Mouse (Mus musculus) T-helper 1 cell (primary cell): ENCODE results near the gene Cdca5.

Experiments used
- in situ Hi-C: fragments of 300-600 bp; cut with MboI, MseI; formaldehyde crosslinking; loops from one replicate; pipeline ENCODE4 v1.15.1; 2025; ENCODE audit warnings: high pct_unique_total_duplicates

Gene Cdca5

DNA sequence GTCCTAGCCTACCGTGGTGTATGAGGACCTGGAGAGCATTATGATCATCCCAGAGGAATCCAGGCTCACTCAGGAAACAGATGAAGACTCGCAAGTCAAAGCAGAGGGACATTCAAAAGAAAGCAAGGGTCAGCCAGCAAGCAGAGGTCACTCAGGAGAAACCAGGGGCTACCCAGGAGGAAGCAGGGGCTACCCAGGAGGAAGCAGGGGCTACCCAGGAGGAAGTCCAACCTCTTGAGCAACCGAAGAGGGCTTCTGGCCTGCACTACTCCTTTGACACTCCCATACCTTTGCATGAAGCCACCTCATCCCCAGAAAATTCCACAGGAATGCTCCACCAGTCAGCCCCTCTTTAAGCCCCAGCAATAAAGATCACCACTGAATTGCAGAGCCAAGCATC is 13.1 kb downstream of the Cdca5 start:
- in situ Hi-C loops: no loop called here

DNA sequence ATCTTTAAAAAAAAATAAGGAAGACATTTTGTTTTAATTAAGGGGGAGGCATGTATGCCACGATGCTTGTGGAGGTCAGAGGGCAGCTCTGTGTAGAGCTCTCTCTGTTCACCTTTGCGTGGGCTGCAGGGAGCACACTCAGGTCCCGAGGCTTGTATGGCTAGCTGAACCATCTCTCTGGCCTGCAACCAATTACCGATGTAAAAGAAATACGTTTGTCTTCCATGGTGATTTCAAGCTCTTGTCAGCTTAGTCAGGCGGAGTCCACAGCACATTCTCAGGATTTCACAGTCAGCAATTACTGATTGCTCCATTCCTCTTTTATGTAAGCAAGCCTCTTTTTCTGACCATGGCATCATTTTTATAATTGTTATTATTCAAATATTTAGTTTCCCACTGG is 16.4 kb downstream of the Cdca5 start:
- in situ Hi-C loops: no loop called here

DNA sequence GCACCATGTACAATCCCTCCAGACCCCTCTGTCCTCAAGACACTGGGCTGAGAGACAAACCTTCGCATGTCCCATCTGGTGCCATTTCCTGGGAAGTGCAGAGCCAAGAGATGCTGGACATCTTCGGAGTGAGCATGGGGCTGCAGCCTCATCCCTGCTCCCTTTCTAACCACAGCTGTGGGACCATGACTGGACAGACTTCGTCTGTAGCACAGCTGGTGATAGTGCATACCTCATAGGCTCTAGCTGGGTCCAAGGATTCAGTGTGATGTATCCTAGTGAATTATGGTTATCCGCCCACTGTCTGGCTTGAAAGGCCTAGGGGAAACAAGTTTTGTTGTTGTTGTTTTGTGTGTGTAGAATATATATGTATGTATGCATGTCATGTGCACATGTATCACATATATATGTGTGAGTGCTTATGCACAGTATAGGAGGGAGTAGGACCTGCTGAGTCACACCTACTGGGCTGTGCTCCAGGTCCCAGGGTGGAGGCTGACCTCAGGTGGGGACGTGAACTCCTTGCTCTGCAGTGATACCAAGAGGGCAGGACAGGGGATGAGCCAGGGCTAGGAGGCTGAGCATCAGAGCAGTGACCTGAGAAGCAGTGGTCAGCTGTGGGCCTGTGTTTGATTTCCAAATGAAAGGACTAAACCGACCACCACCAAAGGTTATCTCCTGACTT is 17.5 kb downstream of the Cdca5 start:
- in situ Hi-C loops: no loop called here

DNA sequence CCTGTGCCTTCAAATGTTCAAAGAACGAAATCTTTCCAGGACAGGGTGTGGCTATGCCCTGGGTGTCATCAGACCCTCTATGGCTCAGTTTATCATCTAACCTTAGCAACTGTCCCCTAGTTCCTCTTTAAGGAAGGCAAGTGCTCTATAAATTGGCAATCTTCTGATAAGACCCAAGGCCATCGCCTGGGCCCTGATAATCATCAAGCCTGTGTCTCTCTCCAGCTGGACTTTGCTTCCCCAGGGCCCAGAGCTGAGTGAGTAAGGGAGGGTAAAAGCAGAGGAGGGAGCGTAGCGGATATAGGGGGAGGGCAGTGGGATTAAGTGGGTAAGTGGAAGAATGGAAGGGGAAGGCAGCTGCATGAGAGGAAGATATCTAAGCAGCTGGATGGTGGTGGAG is 19.7 kb downstream of the Cdca5 start:
- in situ Hi-C loops: no loop called here

DNA sequence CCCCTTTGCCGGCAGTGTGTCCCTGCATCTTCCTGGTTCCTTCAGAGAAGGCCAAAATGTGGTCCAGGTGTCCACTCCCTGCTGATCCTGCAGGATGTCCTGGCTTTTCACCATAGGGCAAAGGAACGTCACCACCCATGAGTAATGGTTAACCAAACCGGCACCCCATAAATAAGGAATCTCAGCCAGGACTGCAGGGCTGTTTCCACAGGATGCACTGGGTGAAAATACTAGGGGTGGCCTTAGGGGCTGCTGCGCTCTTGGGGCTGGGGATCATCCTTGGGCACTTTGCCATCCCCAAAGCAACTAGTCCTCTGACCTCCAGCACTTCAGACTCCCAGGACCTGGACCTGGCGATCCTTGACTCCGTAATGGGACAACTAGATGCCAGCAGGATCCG is 20.8 kb downstream of the Cdca5 start, which contains the start of gene Naaladl1:
Gene Naaladl1 (plus strand): TSS at position 197 of the 400 bp plus-strand sequence.
- in situ Hi-C loops: no loop called here

DNA sequence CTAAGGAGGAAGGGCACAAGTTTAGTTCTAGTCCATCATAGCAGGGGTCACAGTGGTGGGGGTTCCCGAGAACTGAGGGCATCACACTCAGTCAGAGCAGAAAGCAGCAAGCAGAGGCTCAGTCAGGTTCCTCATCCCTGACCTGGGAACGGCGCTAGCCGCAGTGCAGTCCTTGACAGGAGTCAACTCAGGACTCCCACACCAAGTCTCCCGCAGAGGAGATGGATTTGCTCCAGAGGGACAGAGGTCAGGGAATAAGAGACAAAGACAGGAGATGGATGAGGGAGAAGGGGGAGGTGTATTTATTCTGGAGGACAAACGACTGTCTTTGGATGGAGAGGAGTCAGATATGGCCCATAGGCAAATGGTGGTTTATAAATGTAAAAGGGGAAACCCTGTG is 28.3 kb downstream of the Cdca5 start:
- in situ Hi-C loops: loop anchor here (5.0 to 10.0 kb wide), 3 partner anchors 48 to 338 kb away; partner anchors contain the start of genes Scyl1, Tm7sf2 and Znhit2

DNA sequence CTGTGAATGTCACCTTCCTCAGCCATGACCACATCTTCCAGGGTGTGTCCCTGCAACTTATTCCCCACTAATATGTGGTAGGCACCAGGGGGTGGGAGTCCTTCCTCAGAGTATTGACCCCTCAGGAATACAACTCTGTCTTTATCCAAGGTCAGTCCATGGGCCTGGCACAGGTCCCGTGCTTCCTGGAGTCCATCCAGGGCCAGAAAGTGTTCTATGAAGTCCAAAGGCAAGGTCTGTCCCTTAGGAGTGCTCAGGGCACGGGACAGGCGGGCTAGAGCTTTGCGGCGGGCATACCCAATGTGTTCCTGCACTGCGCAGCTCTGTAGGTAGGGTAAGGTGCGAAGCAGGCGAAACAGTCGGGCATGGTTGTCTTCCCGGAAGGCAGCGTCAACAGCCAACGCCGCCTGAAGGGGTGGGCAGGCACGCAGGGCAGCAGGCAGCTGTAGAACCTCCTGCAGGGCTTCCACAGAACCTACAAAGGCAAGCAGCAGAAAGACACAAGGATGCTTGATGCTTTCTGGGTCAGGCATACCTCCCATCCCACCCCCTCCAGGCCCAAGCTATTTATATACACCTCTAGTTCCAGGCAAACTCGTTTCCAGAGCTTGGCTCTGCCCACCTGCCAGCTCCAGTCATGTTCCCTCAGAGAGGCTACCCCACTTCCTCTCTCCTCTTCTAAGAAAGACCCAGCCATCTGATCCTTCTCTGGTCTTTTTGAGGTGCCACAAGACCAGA is 31.5 kb downstream of the Cdca5 start:
- in situ Hi-C loops: loop anchor here (5.0 to 10.0 kb wide), 3 partner anchors 34 to 341 kb away; partner anchors contain the start of genes Cdca5, Gm28374, Scyl1 and Tm7sf2

DNA sequence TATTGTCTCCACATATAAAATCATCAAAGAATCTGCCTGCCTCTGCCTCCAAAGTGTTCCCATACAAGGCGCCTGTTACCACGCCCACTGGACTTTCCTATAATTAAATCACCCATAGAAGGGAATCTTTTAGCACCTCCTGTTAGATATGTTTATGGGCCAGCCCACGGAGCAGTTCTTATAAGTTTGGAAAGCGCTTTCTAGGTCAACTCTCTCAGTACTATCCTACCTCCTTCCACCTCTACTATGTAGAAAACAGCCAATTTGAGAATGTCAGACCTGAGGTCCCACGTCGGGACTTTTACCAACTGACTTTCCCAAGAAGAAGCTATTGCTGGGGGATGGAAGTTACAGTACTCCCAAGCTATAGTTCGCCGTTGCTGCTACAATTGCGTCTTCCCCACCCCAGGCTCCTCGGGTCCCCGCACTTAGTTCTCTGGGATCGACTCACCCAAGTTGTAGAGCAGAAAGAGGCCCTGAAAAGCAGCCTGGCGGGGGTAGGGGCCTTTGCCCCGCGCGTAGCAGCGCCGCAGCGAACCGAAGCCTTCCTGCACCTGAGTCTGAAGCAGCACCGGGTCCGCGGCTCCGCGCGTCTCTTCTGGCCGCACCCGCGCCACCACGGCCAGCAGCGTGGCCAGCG is 32.7 kb downstream of the Cdca5 start:
- in situ Hi-C loops: loop anchor here (5.0 to 10.0 kb wide), 3 partner anchors 35 to 343 kb away; partner anchors contain the start of genes Cdca5, Gm28374, Scyl1 and Tm7sf2

DNA sequence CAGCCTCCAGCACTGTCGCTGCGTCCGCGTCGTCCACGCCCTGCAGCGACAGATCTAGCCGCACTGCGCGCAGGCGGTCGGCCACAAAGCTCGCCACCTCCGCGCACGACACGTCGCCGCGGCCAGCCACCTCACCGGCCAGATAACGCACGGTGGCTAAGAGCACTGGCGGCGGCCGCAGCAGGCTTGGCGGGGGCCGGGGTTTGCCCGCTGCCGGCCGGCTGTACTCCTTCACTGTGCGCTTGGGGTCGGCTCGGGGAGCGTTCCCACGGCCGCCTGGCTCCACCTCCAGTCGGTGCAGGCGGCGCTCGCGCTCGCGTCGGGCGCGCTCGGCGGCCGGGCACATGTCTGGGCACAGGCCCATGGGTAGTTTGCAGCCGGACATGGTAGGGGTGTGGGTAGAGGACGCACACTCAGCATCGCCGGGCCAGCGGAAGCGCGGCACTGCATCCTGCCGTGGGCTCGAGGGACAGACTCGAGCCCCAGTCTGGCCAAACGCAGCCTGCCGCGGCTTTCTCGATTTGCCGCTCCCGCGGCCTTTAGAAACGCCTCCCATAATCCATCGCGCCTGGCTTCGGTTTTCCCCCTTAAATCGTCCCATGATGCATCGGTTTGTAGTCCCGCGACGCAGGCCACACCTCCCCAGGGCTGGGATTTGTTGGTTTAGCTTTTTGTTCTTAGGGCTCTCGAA is 33.3 kb downstream of the Cdca5 start, which contains the start of gene Sac3d1:
Gene Sac3d1 (minus strand): TSS at position 665 of the 691 bp plus-strand sequence.
- in situ Hi-C loops: loop anchor here (5.0 to 10.0 kb wide), 3 partner anchors 36 to 343 kb away; partner anchors contain the start of genes Cdca5, Gm28374, Scyl1 and Tm7sf2

DNA sequence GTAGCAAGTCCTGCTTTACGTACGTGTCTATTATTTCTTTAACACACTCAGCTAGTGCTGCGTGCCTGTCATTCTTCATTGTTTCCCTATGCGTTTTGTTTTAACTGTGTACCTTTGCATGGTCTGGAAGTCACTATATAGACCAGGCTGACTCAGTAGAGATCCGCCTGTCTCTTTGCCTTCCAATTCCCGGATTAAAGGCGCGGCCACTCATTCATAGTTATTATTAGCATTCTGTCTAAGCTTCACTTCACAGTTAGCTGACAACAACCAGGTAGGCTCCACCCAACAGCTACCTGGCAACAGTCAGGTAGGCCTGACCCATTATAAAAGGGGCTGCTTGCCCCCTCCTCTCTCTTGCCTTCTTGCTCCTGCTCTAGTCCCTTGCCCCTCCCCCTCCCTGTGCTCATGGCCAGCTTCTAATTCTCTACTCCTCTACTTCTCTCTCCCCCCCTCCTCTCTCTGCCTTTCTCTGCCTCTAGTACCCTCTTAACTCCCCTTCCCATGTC is 33.9 kb downstream of the Cdca5 start:
- in situ Hi-C loops: loop anchor here (5.0 to 10.0 kb wide), 3 partner anchors 36 to 344 kb away; partner anchors contain the start of genes Cdca5, Gm28374, Scyl1 and Tm7sf2

DNA sequence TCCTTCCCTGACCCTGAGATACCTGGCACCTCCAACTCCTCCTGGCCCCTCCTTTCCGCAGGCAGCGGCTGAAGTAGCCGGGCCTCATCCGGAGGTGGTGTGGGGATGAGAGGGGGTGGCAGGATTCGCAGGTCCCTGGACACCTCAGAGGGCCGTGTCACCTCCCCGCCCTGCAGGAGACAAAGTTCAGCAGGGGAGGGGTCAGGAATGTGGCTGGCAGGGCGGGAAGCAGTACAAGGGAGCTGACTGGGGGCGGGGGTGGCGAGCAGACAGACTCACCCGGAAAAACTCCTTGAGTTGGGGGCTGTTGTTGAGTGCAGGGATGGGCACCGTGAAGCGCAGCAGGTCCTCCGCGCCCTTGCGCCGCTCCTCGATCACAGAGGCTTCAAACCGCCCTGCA is 37.0 kb downstream of the Cdca5 start:
- in situ Hi-C loops: no loop called here

DNA sequence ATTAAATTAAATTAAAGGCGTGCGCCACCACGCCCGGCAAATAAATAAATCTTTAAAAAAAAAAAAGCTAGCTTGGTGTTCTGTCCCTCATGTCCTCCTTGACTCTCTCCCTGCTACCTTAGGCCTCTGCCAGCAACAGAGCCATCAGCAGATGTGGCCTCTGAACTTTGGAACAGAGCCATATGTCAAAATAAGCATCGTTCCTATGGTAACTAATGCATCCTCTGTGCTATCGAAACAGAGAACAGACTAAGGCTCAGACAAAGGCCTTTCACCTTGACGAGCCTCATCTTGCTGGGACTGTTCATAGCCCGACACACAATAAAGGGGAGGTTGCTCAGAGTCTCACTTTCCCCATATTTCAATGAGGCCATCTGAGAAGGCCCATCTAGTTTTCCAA is 38.5 kb downstream of the Cdca5 start:
- in situ Hi-C loops: no loop called here

DNA sequence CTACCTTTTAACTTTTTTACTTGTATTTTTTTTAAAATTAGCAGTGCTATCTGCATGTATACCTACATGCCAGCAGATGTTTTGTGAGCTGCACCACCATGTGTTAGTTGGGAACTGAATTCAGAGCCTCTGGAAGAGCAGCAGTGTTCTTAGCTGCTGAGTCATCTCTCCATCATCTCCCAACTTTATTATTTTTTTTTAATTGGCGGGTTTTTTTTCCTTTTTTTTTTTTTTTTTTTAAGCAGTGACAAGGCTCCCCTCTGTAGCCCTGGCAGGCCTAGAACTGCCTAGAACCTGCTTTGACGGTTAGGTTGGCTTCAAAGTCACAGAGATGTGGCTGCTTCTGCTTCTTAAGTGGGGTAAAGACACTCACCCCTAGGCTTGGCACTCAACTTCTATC is 40.1 kb downstream of the Cdca5 start:
- in situ Hi-C loops: loop anchor here (5.0 kb wide), 1 partner anchor 163 kb away; the partner anchor contains the start of gene Pola2

DNA sequence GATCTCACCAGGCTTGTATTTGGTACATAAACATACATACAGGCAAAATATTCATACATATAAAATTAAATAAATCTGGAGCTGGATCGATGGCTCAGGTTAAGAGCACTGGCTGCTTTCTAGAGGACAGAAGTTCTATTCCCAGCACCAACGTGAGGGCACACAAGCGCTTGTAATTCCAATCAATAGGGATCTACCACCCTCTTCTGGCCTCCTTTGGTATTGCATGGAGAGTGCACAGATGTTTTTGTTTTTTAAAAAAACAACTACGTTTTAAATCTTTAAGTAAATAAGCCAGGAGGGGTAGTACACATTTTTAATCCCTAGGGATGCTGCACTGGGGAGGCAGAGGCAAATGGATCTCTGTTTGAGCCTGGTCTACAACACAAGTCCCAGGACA is 41.5 kb downstream of the Cdca5 start:
- in situ Hi-C loops: loop anchor here (5.0 kb wide), 1 partner anchor 164 kb away; the partner anchor contains the start of gene Pola2

DNA sequence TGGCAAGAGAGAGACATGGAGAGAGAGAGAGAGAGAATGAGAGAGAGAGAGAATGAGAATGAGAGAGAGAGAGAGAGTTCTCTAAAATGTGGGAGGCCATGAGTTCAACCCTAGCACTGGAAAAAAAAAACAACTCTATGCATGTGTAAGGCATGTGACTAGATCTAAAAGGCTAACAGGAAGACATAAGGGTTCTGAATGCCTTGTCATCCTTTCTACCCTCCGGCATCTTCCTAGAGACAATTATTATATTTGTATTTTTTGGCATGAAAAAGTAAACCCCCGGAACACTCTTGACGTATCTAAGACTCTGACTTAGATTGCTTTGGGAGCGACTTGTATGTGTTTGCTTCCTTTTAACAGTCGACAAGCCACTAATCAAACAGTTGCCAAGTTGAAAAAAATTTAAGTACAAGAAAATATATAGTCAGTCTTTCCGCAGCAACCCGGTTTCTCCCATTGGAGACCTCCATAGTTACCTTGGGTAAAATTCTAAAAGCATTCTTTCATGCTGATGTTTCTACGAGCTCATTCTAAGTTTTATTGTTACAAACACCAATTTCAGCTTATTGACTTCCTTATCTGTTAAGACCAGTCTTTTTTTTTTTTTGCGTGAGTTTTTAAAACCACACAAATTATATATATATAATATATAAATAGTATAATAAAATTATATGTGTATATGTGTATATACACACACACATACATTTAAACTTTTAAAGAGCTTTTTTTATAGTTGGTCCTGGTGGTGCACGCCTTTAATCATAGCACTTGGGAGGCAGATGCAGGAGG is 42.2 kb downstream of the Cdca5 start:
- in situ Hi-C loops: loop anchor here (5.0 kb wide), 1 partner anchor 165 kb away; the partner anchor contains the start of gene Pola2

DNA sequence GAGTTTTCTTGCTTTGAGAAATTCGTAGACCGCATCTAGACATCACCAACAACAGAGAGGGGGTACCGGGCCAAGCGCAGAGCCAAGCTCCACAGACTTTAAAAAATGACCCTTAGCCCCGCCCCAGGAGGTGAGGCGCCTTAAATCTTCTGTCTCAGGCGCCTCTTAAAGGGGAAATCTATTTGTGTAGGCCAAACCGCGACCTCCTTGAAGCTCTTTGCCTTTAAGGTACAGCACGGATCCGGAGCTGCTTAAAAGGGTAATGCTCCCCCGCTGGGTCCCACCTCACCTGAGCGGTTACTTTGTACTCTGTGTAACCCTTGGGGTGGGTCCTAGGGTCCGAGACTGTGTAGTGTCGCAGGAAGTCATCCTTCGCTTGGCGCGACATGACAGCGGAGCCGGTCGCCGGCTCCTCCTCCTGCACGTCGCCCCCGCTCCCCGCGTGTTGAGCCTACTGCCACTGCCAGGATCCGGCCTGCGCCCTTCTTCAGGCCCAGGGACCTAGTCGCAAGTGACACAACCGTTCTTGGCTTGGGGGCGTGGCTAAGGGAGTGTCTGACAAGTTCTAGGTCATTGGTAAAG is 43.1 kb downstream of the Cdca5 start, which contains the start of gene Snx15:
Gene Snx15 (minus strand): TSS at position 545 of the 582 bp plus-strand sequence.
- in situ Hi-C loops: loop anchor here (5.0 kb wide), 1 partner anchor 166 kb away; the partner anchor contains the start of gene Pola2

DNA sequence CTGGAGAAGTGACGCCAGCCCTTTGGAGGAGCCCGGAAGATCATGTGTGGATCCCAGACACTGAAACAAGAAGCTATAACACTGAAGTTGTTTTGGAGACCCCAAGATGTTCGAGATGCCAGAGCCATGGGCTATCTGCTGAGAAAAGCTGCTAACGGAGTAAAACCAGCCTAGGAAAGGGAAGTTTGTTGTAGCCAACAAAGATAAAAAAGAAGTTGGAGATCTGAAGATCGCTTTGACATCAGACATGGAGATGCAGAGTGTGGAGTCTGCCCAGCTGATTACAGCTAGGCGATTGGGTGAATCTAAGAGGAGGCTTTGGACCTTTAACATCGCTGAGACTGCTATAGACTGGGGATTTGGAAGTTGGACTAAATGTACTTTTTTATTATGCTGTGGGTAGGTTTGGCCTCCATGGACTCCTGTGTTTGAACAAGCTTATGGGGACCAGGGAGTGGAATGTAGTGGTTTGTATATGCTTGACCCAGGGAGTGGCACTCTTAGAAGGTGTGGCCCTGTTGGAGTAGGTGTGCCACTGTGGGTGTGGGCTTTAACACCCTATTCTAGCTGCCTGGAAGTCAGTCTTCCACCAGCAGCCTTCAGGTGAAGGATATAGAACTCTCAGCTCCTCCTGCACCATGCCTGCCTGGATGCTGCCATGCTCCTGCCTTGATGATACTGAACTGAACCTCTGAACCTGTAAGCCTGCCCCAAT is 45.8 kb downstream of the Cdca5 start:
- in situ Hi-C loops: loop anchor here (5.0 kb wide), 1 partner anchor 93 kb away; no protein-coding TSS in a partner anchor

DNA sequence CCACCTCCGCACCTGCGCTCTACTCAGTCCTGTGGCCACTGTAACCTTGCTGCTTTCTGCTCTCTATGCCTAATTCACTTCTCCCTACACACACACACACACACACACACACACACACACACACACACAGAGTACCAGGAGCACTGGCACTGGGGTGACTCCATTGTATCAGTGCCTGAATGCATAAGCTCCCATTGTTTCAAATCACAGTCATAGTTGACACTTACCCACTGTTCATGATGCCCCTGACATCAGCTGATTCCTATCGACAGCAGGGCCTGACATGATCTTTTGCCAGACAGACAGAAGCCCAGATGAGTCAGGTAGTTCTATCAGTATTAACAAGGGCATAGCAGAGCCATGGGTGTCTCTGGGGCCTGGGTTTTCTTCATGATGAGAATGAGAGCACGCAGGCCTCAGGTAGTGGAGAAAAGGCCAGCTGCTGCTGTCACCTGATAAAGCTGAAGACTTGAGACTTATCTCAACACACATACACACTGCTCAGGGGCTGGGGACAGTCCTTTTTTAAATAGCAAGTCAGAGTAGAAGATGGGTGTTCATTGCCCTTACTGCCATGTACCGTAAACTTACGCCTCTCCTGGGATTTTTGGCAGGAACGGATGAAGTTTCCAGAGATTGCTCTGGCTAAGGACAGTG is 47.5 kb downstream of the Cdca5 start:
- in situ Hi-C loops: loop anchor here (5.0 kb wide), 1 partner anchor 95 kb away; no protein-coding TSS in a partner anchor
